Mouse (Mus musculus) ES-Bruce4 (cell line): Measurements from ENCODE around the gene Hgd. TPM values are rescaled to one million over a fixed set of nuclear protein-coding genes. Genes with fewer than 3 reads are reported as not detected.
A peak's percentile ranks its signal among the peaks of the same experiment; 100 is the strongest.

Source experiments
- H3K27ac ChIP-seq: 2 replicates; pipeline ENCODE4 v1.5.1; 2012; ENCODE audit warnings: low read length, inconsistent platforms; ENCODE audit not compliant: insufficient read depth
- H3K27me3 ChIP-seq: 2 replicates; pipeline ENCODE4 v1.6.1; 2012; ENCODE audit warnings: mild to moderate bottlenecking, low read length, inconsistent platforms; ENCODE audit not compliant: control insufficient read depth, poor library complexity, insufficient read depth, severe bottlenecking
- H3K36me3 ChIP-seq: 2 replicates; pipeline ENCODE4 v1.6.1; 2012; ENCODE audit warnings: inconsistent platforms, mild to moderate bottlenecking, low read length, moderate library complexity; ENCODE audit not compliant: control insufficient read depth, poor library complexity, insufficient read depth, severe bottlenecking
- H3K4me1 ChIP-seq: one replicate; pipeline ENCODE4 v1.8.1; 2011; ENCODE audit warnings: low read length; ENCODE audit not compliant: control insufficient read depth, insufficient read depth
- H3K4me3 ChIP-seq: 2 replicates; pipeline ENCODE4 v1.5.1; 2011; ENCODE audit warnings: low read depth, mild to moderate bottlenecking, low read length
- H3K9ac ChIP-seq: 2 replicates; pipeline ENCODE4 v1.6.1; 2012; ENCODE audit warnings: low read depth, mild to moderate bottlenecking, inconsistent platforms; ENCODE audit not compliant: poor library complexity, severe bottlenecking
- H3K9me3 ChIP-seq: replicated peaks from 2 replicates; pipeline ENCODE4 v1.6.1; 2012; ENCODE audit warnings: mild to moderate bottlenecking, low read length, inconsistent platforms; ENCODE audit not compliant: control insufficient read depth, poor library complexity, insufficient read depth, severe bottlenecking
- CTCF ChIP-seq: IDR thresholded peaks from one replicate; pipeline ENCODE4 v1.8.1; 2011; ENCODE audit warnings: low read depth, low read length
- EP300 ChIP-seq: IDR thresholded peaks from 2 replicates; pipeline ENCODE4 v1.6.1; 2011; ENCODE audit warnings: low read depth, low read length; ENCODE audit not compliant: insufficient read depth
- POLR2A ChIP-seq: IDR thresholded peaks from one replicate; pipeline ENCODE4 v1.8.1; 2011; ENCODE audit warnings: low read length; ENCODE audit not compliant: insufficient read depth
- polyA plus RNA-seq: library from polyadenylated mRNA; stranded (reverse); fragments of >200 nt; gene quantifications from 2 replicates; pipeline ENCODE4 v1.2.4, GENCODE M21; 2011; ENCODE audit warnings: low read depth; ENCODE audit not compliant: missing spikeins, insufficient read depth, insufficient read length

Hgd gene
- not detected in 2 replicates for polyA plus RNA-seq

GRCm38 (mm10) chr16:37579994-37580393 lies at the start of gene Hgd:
TSS of gene Hgd (plus strand) at chr16:37580153.
- Histone ChIP-seq H3K4me1 (no peaks in the 10 kb centered on the region), H3K4me3 (no peak within 1 kb of the TSS), H3K36me3 (no peaks in the 10 kb centered on the region), H3K9ac (no peak within 1 kb of the TSS), H3K27ac (no peak within 1 kb of the TSS), H3K9me3 (0 out of 2 replicates have a peak, but pooled peaks cover 2% of the 10 kb centered on the region), H3K27me3 (no peaks in the 10 kb centered on the region)
- no peak for TF ChIP-seq CTCF
- TF ChIP-seq EP300: no peak
- no peak for TF ChIP-seq POLR2A

DNA sequence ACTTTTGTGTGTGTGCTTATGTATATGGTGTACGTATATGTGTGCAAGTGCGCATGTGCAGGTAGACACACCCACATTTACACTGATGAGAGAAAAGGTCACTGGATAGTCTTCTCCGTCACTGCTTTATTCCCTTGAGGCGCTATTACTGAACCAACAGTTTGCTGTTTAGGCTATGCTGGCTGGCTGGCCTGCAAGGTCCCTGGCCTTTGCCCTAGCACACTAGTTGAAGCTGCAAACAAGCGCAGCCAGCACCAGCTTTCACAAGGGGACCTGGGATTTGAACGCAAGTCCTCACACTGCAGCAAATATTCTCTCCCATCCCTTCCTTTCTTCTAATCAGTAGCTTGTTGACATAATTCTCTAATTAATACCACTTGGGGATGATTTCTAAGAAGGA lies 49.8 kb upstream of the Hgd start:
- TF ChIP-seq CTCF (no peak), EP300 (no peak), POLR2A (no peak)
- no peaks in the 10 kb centered on the region for H3K4me1 ChIP-seq
- no peaks in the 10 kb centered on the region for H3K27me3 ChIP-seq
- H3K4me3 ChIP-seq: no peak overlapping the region
- H3K36me3 ChIP-seq: peaks cover 64% of the 10 kb centered on the region
- H3K27ac ChIP-seq: no peak overlapping the region
- H3K9ac ChIP-seq: no peak overlapping the region
- H3K9me3 ChIP-seq: peaks cover 7% of the 10 kb centered on the region

- H3K36me3 ChIP-seq: peaks cover 54% of the 10 kb centered on the region
These were observed 47.9 kb upstream of the Hgd start for GRCm38 (mm10) chr16:37532046-37532445.

DNA sequence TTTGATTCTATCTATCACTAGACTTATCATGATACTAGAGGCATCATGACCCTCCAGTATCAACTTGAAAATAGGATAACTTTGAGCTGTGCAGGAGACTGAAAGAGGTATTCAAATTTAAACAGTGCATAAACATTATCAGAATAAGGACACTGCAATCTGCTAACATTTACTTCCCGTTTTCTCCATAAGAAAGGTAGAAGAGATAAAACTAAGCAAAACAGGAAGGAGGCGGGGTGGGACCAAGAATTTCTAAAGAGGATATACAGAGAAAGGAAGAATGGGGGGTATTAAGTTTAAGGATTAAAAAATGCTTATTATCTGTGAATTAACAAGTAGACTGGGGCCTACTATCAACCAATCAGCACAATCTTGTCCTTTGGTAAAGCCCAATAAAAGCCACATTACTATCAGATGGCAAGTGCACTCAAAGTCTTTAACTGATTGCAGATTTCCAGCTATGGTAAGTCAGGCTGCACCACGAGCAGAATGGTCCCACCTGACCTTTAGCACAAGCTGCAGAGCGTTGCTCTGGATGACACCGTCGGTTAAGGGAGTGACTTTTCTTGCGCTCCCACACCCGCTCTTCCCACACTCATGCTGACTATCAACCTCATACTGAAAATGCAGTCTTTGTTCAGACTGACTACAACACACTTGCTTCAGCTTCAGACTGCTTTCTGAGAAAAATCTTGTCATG lies 46.4 kb upstream of the Hgd start:
- Histone ChIP-seq H3K27me3 (no peaks in the 10 kb centered on the region), H3K4me1 (no peaks in the 10 kb centered on the region), H3K9me3 (no peaks in the 10 kb centered on the region), H3K36me3 (peaks cover 49% of the 10 kb centered on the region), H3K9ac (no peak overlapping the region), H3K27ac (no peak overlapping the region), H3K4me3 (no peak overlapping the region)
- TF ChIP-seq POLR2A (no peak), EP300 (no peak), CTCF (no peak)

More at GRCm38 (mm10) chr16:37532046-37532445, 47.9 kb upstream of the Hgd start:
- TF ChIP-seq POLR2A: no peak
- TF ChIP-seq EP300: no peak
- TF ChIP-seq CTCF: no peak
- H3K4me1 ChIP-seq: no peaks in the 10 kb centered on the region
- H3K27ac ChIP-seq: no peak overlapping the region
- no peak overlapping the region for H3K9ac ChIP-seq
- no peaks in the 10 kb centered on the region for H3K9me3 ChIP-seq
- no peak overlapping the region for H3K4me3 ChIP-seq
- no peaks in the 10 kb centered on the region for H3K27me3 ChIP-seq

DNA sequence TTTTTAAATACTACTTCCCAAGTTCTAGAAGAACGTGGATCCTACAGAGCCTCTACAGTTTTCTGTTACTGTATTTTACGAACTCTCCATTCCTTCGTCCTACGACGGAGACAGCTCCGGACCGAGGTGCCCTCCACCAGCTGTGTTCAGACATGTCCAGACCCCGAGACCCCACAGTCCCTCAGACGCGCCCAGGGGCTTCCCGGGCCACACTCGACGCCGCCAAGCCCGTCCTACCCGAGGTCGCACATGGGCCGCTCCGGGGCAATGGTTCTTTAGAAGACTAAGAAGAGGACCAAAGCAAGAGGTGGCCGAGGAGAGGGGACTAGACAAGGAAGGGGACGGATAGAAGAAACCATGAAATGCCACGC lies 40.7 kb upstream of the Hgd start:
- peak overlapping the region; percentile 94 for H3K9ac ChIP-seq
- no peaks in the 10 kb centered on the region for H3K27me3 ChIP-seq
- H3K4me3 ChIP-seq: peak overlapping the region; percentile 98
- H3K27ac ChIP-seq: peak overlapping the region; percentile 20; the same call in 1 of the 2 replicates
- TF ChIP-seq EP300 (no peak), POLR2A (no peak), CTCF (no peak)
- no peaks in the 10 kb centered on the region for H3K4me1 ChIP-seq
- H3K9me3 ChIP-seq: no peaks in the 10 kb centered on the region
- peaks cover 18% of the 10 kb centered on the region for H3K36me3 ChIP-seq
